Mouse (Mus musculus) olfactory bulb, adult 2 months (tissue): ENCODE results near the gene Olfm2. TPM values are rescaled to one million over a fixed set of nuclear protein-coding genes. Genes with fewer than 3 reads are reported as not detected.
A peak's percentile ranks its signal among the peaks of the same experiment; 100 is the strongest.

Experiments used
- H3K27ac ChIP-seq: fragments of 200-500 bp; 2 replicates; pipeline ENCODE4 v1.5.1; 2012; ENCODE audit warnings: low read depth, low read length; ENCODE audit not compliant: insufficient read depth
- H3K4me1 ChIP-seq: fragments of 200-500 bp; 2 replicates; pipeline ENCODE4 v1.6.1; 2012; ENCODE audit warnings: low read length; ENCODE audit not compliant: control insufficient read depth, insufficient read depth
- H3K4me3 ChIP-seq: fragments of 200-500 bp; 2 replicates; pipeline ENCODE4 v1.5.1; 2012; ENCODE audit warnings: mild to moderate bottlenecking, low read depth, low read length, moderate library complexity; ENCODE audit not compliant: insufficient read depth
- CTCF ChIP-seq: fragments of 200-500 bp; IDR thresholded peaks from 2 replicates; pipeline ENCODE4 v1.5.1; 2012; ENCODE audit warnings: low read depth, mild to moderate bottlenecking, low read length, moderate library complexity; ENCODE audit not compliant: insufficient read depth
- POLR2A ChIP-seq: fragments of 200-500 bp; IDR thresholded peaks from 2 replicates; pipeline ENCODE4 v1.6.1; 2012; ENCODE audit warnings: mild to moderate bottlenecking, low read depth, low read length, moderate library complexity; ENCODE audit not compliant: insufficient read depth
- WGBS: fragments of 180-500 bp; shearing (Covaris S2); methylation state at CpG from one replicate; pipeline ENCODE4 v1.1.7; 2018; 5-methylcytosine and 5-hydroxymethylcytosine counted together
- polyA plus RNA-seq: library from polyadenylated mRNA; stranded (reverse); fragments of >200 nt; gene quantifications from 2 replicates; pipeline ENCODE4 v1.2.4, GENCODE M21; 2012; ENCODE audit warnings: low replicate concordance; ENCODE audit not compliant: missing spikeins, insufficient read depth, insufficient read length

Gene Olfm2
- polyA plus RNA-seq, 1 experiment = not detected

DNA sequence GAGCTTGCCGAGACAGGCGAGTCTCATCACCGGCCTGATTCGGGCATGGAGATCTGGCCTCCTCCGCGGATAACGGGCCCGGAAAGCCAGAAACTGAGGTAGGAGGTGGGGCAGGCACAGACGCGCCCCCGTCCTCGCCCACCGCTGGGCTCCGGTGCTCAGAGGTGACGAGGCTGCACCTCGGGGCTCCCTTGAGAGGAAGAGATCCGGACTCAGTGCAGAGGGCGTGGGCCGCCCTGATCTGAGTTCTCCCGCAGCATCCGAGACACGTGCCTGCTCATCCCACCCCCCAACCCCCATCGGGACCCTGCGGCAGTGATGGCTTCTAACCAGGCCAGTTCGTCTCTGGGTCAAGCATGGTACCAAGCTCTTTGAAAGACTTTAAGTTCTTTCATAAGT is 93.9 kb downstream of the Olfm2 start:
- no peak for TF ChIP-seq POLR2A
- TF ChIP-seq CTCF = no peak
- no peak overlapping the region for H3K27ac ChIP-seq
- peaks cover 10% of the 10 kb centered on the region for H3K4me1 ChIP-seq
- peak overlapping the region; percentile 67 for H3K4me3 ChIP-seq
- WGBS = 0% methylated on average over 25 of the region's 25 CpGs

DNA sequence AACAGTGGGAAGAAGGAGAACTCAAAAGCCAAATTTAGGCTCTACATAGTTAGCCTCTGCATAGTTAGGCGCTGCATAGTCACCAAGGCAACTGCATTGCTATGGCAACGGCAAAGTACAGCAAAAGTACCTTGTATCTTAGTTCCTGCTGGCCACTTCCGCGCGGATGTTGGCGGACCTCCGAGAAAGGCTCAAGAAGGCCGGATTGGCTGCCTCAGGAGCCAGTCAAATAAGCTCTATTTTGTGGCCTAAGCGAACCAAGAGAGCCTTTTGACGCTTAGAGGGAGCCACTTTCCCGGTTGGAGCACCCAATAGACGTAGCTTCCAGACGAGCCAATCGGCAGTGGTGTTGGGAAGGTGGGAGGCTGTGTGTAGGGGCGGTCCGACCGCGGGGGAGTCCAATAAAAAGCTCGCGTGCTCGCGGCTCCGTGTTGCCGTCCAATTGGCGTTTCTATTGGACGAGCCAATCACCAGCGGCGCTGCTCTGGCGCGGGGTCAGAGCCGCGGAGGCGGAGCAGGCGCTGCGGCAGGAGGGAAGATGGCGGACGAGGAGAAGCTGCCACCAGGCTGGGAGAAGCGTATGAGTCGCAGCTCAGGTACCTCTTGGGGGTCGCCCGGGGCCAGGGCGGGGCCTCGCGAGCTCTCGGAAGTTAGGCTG is 94.4 kb downstream of the Olfm2 start, which contains the start of gene Pin1:
Gene Pin1, plus strand, starts transcription at position 494 of the 658 bp plus-strand sequence.
- Histone ChIP-seq H3K4me3 (peak within 1 kb of the TSS; percentile 67), H3K4me1 (peaks cover 10% of the 10 kb centered on the region), H3K27ac (peak within 1 kb of the TSS; percentile 70)
- TF ChIP-seq POLR2A (peak; percentile 75), CTCF (no peak)
- WGBS = under 1% methylated on average over 45 of the region's 45 CpGs

DNA sequence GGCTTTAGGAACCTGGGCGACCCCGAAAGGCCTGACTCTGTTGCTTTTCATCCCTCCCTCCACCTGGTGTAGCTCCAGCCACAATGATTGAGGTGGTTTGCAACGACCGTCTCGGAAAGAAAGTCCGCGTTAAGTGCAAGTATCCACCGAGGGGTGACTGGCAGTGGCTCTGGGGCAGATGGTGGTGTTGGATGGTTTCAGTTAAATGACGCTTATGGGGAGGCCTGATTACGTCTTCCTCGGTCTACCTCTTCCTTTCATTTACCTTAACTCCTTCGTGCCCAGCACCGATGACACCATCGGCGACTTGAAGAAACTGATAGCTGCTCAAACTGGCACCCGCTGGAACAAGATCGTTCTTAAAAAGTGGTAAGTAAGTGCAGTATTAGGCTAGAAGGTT is 101.0 kb downstream of the Olfm2 start:
- WGBS = 6% methylated on average over 17 of the region's 17 CpGs

GRCm38 (mm10) chr9:20644360-20645081 is 101.6 kb downstream of the Olfm2 start, which contains the start of gene Fbxl12:
Gene Fbxl12, minus strand, starts transcription at chr9:20644767.
- Histone ChIP-seq H3K27ac (peak within 1 kb of the TSS; percentile 75), H3K4me1 (peaks cover 17% of the 10 kb centered on the region), H3K4me3 (peak within 1 kb of the TSS; percentile 80)
- TF ChIP-seq POLR2A (peak; percentile 67; the same call in 1 of the 2 replicates), CTCF (no peak)
- WGBS = under 1% methylated on average over 43 of the region's 43 CpGs

More for the DNA sequence above, 101.0 kb downstream of the Olfm2 start:
- no peak overlapping the region for H3K27ac ChIP-seq
- H3K4me1 ChIP-seq = peaks cover 17% of the 10 kb centered on the region
- TF ChIP-seq CTCF (no peak), POLR2A (no peak)
- H3K4me3 ChIP-seq = peak overlapping the region; percentile 80

DNA sequence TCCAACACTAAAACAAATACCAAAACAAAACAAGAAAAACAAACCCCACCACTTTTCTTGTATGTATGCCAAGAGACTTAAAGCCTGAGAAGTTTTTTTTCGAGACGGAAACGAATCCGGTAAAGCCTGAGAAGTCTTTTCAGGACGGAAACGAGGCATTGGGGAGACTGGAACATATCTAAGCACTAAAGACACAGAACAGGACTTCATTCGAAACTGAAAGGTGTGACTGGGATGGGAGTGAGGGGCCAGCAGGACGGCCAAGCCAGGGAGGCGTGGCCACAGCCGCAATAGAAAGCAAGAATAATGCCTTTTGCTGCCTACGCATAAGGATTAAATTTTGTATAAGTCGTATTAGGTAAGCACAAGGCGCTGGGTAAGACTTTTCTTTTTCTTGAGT is 102.4 kb downstream of the Olfm2 start:
- Histone ChIP-seq H3K4me3 (peak overlapping the region; percentile 80), H3K27ac (no peak overlapping the region), H3K4me1 (peaks cover 17% of the 10 kb centered on the region)
- 4% methylated on average over 13 of the region's 13 CpGs for WGBS
- no peak for TF ChIP-seq POLR2A
- TF ChIP-seq CTCF = no peak

GRCm38 (mm10) chr9:20642896-20643466 is 103.2 kb downstream of the Olfm2 start:
- peak overlapping the region; percentile 80 for H3K4me3 ChIP-seq
- TF ChIP-seq CTCF = no peak
- no peak for TF ChIP-seq POLR2A
- under 1% methylated on average over 30 of the region's 30 CpGs for WGBS
- no peak overlapping the region for H3K27ac ChIP-seq
- H3K4me1 ChIP-seq = peaks cover 17% of the 10 kb centered on the region

- WGBS = under 1% methylated on average over 51 of the region's 51 CpGs
- peak within 1 kb of the TSS; percentile 80 for H3K4me3 ChIP-seq
- no peak within 1 kb of the TSS for H3K27ac ChIP-seq
- no peak for TF ChIP-seq CTCF
- no peak for TF ChIP-seq POLR2A
- peaks cover 17% of the 10 kb centered on the region for H3K4me1 ChIP-seq
Measured at GRCm38 (mm10) chr9:20642101-20642895, 103.9 kb downstream of the Olfm2 start, which contains the start of gene Ubl5. Gene Ubl5, plus strand, starts transcription at chr9:20642878.

GRCm38 (mm10) chr9:20641501-20641900 is 104.6 kb downstream of the Olfm2 start:
- Histone ChIP-seq H3K4me3 (peak overlapping the region; percentile 80), H3K4me1 (peaks cover 17% of the 10 kb centered on the region), H3K27ac (no peak overlapping the region)
- no peak for TF ChIP-seq POLR2A
- TF ChIP-seq CTCF = no peak
- 11% methylated on average over 6 of the region's 6 CpGs for WGBS

GRCm38 (mm10) chr9:20639486-20639885 is 106.7 kb downstream of the Olfm2 start:
- TF ChIP-seq POLR2A (no peak), CTCF (no peak)
- Histone ChIP-seq H3K4me1 (peaks cover 17% of the 10 kb centered on the region), H3K4me3 (no peak overlapping the region), H3K27ac (no peak overlapping the region)
- 89% methylated on average over 4 of the region's 4 CpGs for WGBS
